Comparison of ENCODE assay signal across 8 mouse cellular contexts in the genomic region with DNA sequence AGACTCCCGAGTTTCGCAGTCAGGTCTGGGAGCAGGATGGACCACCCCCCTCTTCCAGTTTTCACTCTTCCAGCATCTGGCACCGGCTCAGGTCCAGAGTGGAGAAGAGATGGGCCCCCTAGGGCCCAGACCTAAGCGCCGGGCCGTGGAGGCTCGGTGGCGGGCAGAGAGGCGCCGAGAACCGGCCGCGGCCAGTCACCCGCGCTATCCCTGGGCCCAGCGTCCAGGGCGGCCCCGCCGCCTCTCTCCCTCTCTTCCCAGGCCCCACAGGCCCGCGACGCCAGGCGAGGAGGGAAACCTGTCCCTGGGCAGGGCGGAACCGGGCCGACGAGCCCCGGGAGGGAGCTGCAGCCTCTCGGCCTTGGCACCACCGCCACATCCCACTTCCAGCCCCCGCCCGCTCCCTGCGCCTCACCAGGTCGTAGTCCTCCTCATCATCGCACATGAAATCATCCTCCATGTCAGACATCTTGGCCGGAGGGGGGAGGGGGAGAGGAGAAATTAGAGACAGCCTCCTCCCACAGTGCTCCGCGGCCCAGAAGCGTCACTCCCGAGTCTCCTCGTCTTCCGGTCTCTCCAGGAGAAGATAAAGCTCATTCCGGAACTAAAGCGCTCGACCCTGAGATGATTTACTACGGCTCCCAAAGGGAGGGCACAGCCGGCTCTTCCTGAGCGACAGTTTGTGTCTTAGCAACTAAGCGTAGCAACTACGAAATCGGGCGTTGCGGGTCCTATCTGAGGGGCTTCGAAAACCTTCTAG. TPM values are rescaled to one million over a fixed set of nuclear protein-coding genes. Genes with fewer than 3 reads are reported as not detected.
DNase-seq lines count a peak whose midpoint lies in the region; ATAC-seq and TF ChIP-seq lines count a peak whose summit lies in the region.

Gene Galk2 (plus strand): TSS at position 589 of the 760 bp plus-strand sequence.
Gene Cops2 (minus strand): TSS at position 619 of the 760 bp plus-strand sequence.

- no peaks in the 10 kb centered on the region for H3K9me3 ChIP-seq in hindbrain, embryonic 13.5 days

- H3K27ac ChIP-seq in hindbrain, embryonic 13.5 days: peak within 1 kb of the TSS; percentile 93

- no peaks in the 10 kb centered on the region for H3K27me3 ChIP-seq in Patski
- no peaks in the 10 kb centered on the region for H3K27me3 ChIP-seq in hindbrain, embryonic 13.5 days

- in situ Hi-C loops in Patski (cut with MboI; ENCODE audit: low pct_unique_long_range_greater_than_20kb): no loop called here

- H3K4me2 ChIP-seq in hindbrain, embryonic 13.5 days: peak within 1 kb of the TSS; percentile 62

- no peak for TF ChIP-seq CTCF in Patski (IDR thresholded peaks at IDR 0.05)

- peak; percentile 97 for ATAC-seq in Patski
- peak; percentile 99 for ATAC-seq in hindbrain, embryonic 13.5 days (ENCODE audit: low FRiP score)

- WGBS in hindbrain, embryonic 13.5 days: under 1% methylated on average over 39 of the region's 54 CpGs

- CTCF ChIA-PET in Patski (lab: Charles Lee): no interaction called here

- H3K4me3 ChIP-seq in hindbrain, embryonic 13.5 days: peak within 1 kb of the TSS; percentile 98

- POLR2A ChIA-PET in Patski (lab: Charles Lee): no interaction called here

- peak; percentile 83 for DNase-seq in Patski (ENCODE audit: low read depth, low spot score)
- DNase-seq in cerebellum, postnatal 14 days: peak; percentile 95 to 97
- peak; percentile 93 to 94 for DNase-seq in frontal cortex, postnatal 14 days (ENCODE audit: low spot score in 2 of 2)
- DNase-seq in layer of hippocampus, postnatal 25 days (ENCODE audit: extremely low spot score in 1 of 2, low spot score in 1 of 2): peak; percentile 87 to 89
- peak; percentile 96 for DNase-seq in lung, postnatal 25 days (ENCODE audit: low spot score)
- DNase-seq in retina, embryonic 14.5 days (ENCODE audit: low spot score): peak; percentile 97
- DNase-seq in thymus, postnatal 4 days: peak; percentile 90

- H3K9ac ChIP-seq in hindbrain, embryonic 13.5 days: peak within 1 kb of the TSS; percentile 100

- H3K4me1 ChIP-seq in hindbrain, embryonic 13.5 days (replicated peaks): peaks cover 20% of the 10 kb centered on the region

- no peaks in the 10 kb centered on the region for H3K36me3 ChIP-seq in hindbrain, embryonic 13.5 days

RNA-seq across cellular contexts. Expression of gene Galk2, which starts in this region (rescaled TPM):
- 69.1 TPM for polyA plus RNA-seq in Patski (2021)
- 31.6 and 33.7 TPM in 2 replicates for polyA plus RNA-seq in hindbrain, embryonic 13.5 days (2015; fragmentation: Nextera tagmentation; extraction: Ambion mirVana)
- total RNA-seq in layer of hippocampus, postnatal 25 days (2021): 10 to 100 TPM; 27.0 to 28.4 TPM

RNA-seq across cellular contexts. Expression of gene Cops2, which starts in this region (rescaled TPM):
- 154 TPM for polyA plus RNA-seq in Patski (2021)
- polyA plus RNA-seq in hindbrain, embryonic 13.5 days (2015; fragmentation: Nextera tagmentation; extraction: Ambion mirVana): 74.6 and 75.1 TPM in 2 replicates
- total RNA-seq in layer of hippocampus, postnatal 25 days (2021): 100 to 1,000 TPM; 104 to 118 TPM

Comparison
In these comparisons a context has a peak if more than half of its experiments do, and no peak if none do; other contexts are left out.
1. Peak in every context shown above with its lines: DNase-seq, ATAC-seq, H3K4me3 ChIP-seq and H3K27ac ChIP-seq.